Mouse (Mus musculus) E14TG2a.4 (cell line): Measurements from ENCODE around the gene Tagap1.
"Not testable (repeated sequence)": the region's sequence is repeated elsewhere in the genome, so short reads cannot be mapped to it uniquely, and the experiment has no call there.

Experiments
- CTCF ChIP-seq: conservative IDR thresholded peaks from 2 replicates; pipeline ENCODE4 v1.5.1; 2014; ENCODE audit warnings: low read length
- POU5F1 ChIP-seq: IDR thresholded peaks from 2 replicates; pipeline ENCODE4 v1.6.1; 2014; ENCODE audit warnings: low read length, borderline replicate concordance

- TF ChIP-seq CTCF, POU5F1: not testable (repeated sequence)
Measured at GRCm38 (mm10) chr17:6948769-6949228, 12.2 kb downstream of the Tagap1 start.
